Mouse (Mus musculus) kidney, adult 2 months (tissue): ENCODE data around the gene Olfr531.

Source experiments
- CTCF ChIP-seq: fragments of 200-500 bp; conservative IDR thresholded peaks from 2 replicates; pipeline ENCODE4 v1.5.1; 2011; ENCODE audit warnings: low read depth, mild to moderate bottlenecking, control low read depth, low read length, moderate library complexity, mixed read lengths; ENCODE audit not compliant: insufficient read depth, insufficient read length
- POLR2A ChIP-seq: fragments of 200-500 bp; IDR thresholded peaks from one replicate; pipeline ENCODE4 v1.6.1; 2011; ENCODE audit warnings: low read depth, low read length, control low read depth

DNA sequence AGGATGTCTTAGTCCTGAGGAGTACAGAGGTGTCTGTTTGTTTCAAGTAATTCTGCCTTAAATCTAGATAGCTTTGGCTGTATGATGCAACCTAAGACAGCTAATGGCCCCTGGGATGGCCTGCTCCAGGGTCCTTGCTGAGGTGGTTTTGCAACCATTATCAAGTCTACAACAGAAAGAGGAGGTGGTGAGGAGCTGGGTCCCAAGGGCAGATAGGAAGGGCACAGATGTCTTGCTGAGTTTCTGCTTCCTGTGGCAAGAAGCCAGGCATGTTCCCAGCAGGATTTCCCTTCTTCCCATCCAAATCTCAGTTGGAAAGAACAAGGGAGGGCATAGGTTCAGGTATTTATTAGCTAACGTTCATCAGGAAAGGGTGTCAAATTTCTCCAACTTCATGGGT lies 26.5 kb downstream of the Olfr531 start, which contains the start of gene Olfr530:
- TF ChIP-seq CTCF (no peak), POLR2A (no peak)
